Mouse (Mus musculus) thymus, postnatal 36 days (tissue): ENCODE results near the gene Apoc3.

Experiments used
- DNase-seq, 2 experiments: peaks; one replicate each; pipeline ENCODE4 v3.0.0; 2022; ENCODE audit warnings: mixed read lengths in 2 of 2

The Apoc3 gene

DNA sequence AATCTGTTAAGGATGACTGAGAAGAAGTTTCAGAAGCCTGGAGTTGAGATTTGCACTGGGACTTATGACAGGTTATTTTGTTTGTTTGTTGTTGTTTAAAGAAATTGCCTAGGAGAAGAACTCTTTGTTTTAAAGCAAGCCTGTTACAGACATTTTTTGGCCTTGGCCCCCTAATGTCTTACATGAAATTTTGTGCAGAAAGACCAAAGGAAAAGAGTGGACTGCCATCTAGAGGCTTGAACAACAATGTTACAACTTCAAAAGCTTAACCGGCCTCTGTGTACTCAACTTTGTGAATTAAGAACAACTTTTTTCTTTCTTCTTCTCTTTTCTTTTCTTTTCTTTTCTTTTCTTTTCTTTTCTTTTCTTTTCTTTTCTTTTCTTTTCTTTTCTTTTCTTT is 43.8 kb downstream of the Apoc3 start:
- no peak for DNase-seq

DNA sequence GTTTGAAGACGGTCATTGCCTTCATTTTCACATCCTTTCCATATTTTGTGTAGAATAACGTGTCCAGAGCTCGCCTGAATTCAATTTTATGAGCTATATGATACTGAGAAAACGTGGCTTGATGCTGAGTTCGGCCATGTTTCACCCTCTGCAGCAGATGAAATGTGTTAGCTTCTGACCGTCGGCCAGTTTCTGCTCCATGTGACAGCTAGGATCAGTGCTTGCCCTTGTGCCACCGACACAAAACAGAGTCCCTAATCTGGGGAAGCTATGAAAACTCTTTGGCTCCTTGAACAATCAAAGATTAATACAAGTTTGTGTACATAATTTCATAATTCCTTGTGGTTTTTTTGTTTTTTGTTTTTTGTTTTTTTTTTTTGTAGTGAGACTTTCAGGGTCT is 44.2 kb downstream of the Apoc3 start:
- no peak for DNase-seq

- no peak for DNase-seq
Measured at GRCm38 (mm10) chr9:46189381-46189780, 46.1 kb downstream of the Apoc3 start.

GRCm38 (mm10) chr9:46188956-46189355 is 46.5 kb downstream of the Apoc3 start:
- no peak for DNase-seq

DNA sequence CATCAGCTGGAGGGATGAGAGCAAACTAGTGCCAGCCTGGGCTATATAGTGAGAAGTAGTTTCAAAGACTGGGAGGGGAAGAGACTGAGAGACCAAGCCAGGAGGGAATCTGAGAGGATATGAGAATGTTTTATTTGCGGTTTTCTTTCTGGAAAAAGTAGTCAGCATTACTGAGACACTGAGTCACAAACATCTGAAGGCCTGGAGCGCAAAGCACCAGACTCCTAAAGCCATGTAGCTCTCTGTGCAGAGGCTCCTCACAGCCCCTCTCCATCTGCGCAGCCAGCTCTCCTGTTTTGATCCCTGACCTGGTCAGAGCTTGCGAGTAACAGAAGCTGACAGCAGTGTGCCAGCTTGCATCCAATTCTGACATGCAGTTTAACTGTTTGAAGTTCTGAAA is 47.1 kb downstream of the Apoc3 start:
- no peak for DNase-seq

DNA sequence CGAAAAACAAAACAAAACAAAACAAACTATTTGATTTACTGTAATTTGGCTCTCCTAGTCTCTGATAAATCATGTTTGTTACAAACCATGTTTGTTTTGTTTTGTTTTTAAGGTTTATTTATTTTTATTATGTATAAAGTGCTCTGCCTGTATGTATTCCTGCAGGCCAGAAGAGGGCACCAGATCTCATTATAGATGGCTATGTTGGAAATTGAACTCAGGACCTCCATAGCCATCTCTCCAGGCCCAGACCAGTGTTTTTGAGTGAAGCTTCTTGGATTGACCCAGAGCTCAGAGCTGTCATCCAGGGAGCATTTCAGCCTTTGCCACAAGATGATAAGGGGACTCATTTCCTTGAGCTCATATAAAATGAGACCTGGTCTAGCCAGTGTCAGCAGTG is 49.0 kb downstream of the Apoc3 start:
- no peak for DNase-seq

DNA sequence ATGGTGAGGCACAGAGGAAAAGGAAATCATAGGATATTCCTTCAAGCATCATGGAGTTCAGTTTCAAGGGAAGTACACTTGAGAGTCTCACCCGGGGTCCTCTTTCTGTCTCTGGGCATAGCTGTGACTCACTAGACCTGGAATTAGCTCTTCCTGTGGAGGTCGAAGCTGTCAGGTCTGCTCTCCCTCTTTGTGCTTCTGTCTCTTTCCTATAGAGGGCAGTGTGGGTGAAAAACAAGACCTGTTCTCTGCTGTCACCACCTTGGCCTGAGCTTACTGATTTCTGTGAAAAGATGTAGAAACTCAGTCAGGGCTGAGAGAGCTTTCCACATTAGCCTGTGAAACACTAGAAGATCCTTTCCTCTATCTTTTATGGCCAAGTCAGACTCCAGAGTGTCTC is 50.2 kb downstream of the Apoc3 start:
- peak; percentile 28 to 31 for DNase-seq

GRCm38 (mm10) chr9:46184542-46184941 is 50.9 kb downstream of the Apoc3 start:
- DNase-seq, result no peak
